ENCODE assay signal across 13 mouse cellular contexts in genomic region chr10:14034046-14034445, GRCm38 (mm10).
"Had no signal": no experiment of that assay in that cellular context is flagged by ENCODE, and none has a peak within 500 bp of the region (broad histone marks: within the 10 kb centered on the region; RNA-seq: fewer than 3 reads in every experiment).

No protein-coding gene starts in this region.

- H3K27ac ChIP-seq: kidney, embryonic 15.5 days; left cerebral cortex, adult 2 months; liver, embryonic 13.5 days; macrophage; midbrain, embryonic 13.5 days; stomach, embryonic 15.5 days had no signal

- H3K27me3 ChIP-seq: kidney, embryonic 15.5 days; liver, embryonic 13.5 days; midbrain, embryonic 13.5 days; stomach, embryonic 15.5 days had no signal

- H3K36me3 ChIP-seq: kidney, embryonic 15.5 days; liver, embryonic 13.5 days; midbrain, embryonic 13.5 days; stomach, embryonic 15.5 days had no signal

- DNase-seq: kidney, adult 8-10 months; kidney, postnatal 10 days; layer of hippocampus, postnatal 36 days; liver, embryonic 13.5 days; lung, embryonic 14.5 days; thymus, adult 18-20 months; thymus, postnatal 4 days had no signal

- H3K4me1 ChIP-seq: liver, embryonic 13.5 days; midbrain, embryonic 13.5 days; stomach, embryonic 15.5 days had no signal

- ATAC-seq: lung, postnatal 0 days; midbrain, embryonic 13.5 days had no signal

- H3K9me3 ChIP-seq: kidney, embryonic 15.5 days; liver, embryonic 13.5 days; midbrain, embryonic 13.5 days; stomach, embryonic 15.5 days had no signal

- H3K4me3 ChIP-seq: kidney, embryonic 15.5 days; left cerebral cortex, adult 2 months; liver, embryonic 13.5 days; midbrain, embryonic 13.5 days; stomach, embryonic 15.5 days had no signal
